Mouse (Mus musculus) erythroid progenitor cell, adult 5-6 weeks (primary cell): ENCODE data around the gene Nutf2-ps1. TPM values are rescaled to one million over a fixed set of nuclear protein-coding genes. Genes with fewer than 3 reads are reported as not detected.

ENCODE experiments used
- ATAC-seq: replicated peaks from 2 replicates; pipeline ENCODE4 v1.8.0; 2016; ENCODE audit warnings: moderate number of reproducible peaks, mild to moderate bottlenecking, moderate TSS enrichment, inconsistent platforms; ENCODE audit not compliant: poor library complexity, low FRiP score, severe bottlenecking
- total RNA-seq, 2 experiments: library from RNA; stranded (forward) in 1 of 2; stranded (reverse) in 1 of 2; fragments of 150-400 nt in 1 of 2; fragments of 186-747, 209-891 nt in 1 of 2; gene quantifications; 2 replicates each; pipeline versions ENCODE4 v1.2.3 to v1.2.4; 2015 to 2017; ENCODE audit warnings: low replicate concordance in 2 of 2

Nutf2-ps1 gene
- total RNA-seq, 2 experiments from 2014 or later = 35.8 to 39.8 TPM

GRCm38 (mm10) chr19:53571501-53572428 lies 17.1 kb downstream of the Nutf2-ps1 start:
- no peak for ATAC-seq

GRCm38 (mm10) chr19:53571056-53571455 lies 17.8 kb downstream of the Nutf2-ps1 start:
- no peak for ATAC-seq

GRCm38 (mm10) chr19:53568553-53568952 lies 20.3 kb downstream of the Nutf2-ps1 start:
- ATAC-seq = no peak

GRCm38 (mm10) chr19:53567864-53568263 lies 21.0 kb downstream of the Nutf2-ps1 start:
- ATAC-seq = no peak

GRCm38 (mm10) chr19:53565565-53566277 lies 23.1 kb downstream of the Nutf2-ps1 start:
- ATAC-seq = no peak

GRCm38 (mm10) chr19:53564174-53564573 lies 24.7 kb downstream of the Nutf2-ps1 start:
- no peak for ATAC-seq

- ATAC-seq = no peak
Measured at GRCm38 (mm10) chr19:53560436-53560835, 28.4 kb downstream of the Nutf2-ps1 start.

GRCm38 (mm10) chr19:53557267-53557936 lies 31.5 kb downstream of the Nutf2-ps1 start:
- ATAC-seq = no peak

- no peak for ATAC-seq
Measured at GRCm38 (mm10) chr19:53556841-53557240, 32.0 kb downstream of the Nutf2-ps1 start.

- ATAC-seq = no peak
Measured at GRCm38 (mm10) chr19:53554981-53555616, 33.8 kb downstream of the Nutf2-ps1 start.

GRCm38 (mm10) chr19:53554402-53554801 lies 34.5 kb downstream of the Nutf2-ps1 start:
- no peak for ATAC-seq

GRCm38 (mm10) chr19:53552795-53553194 lies 36.1 kb downstream of the Nutf2-ps1 start:
- ATAC-seq = no peak

- no peak for ATAC-seq
Measured at GRCm38 (mm10) chr19:53552216-53552786, 36.6 kb downstream of the Nutf2-ps1 start.

- ATAC-seq = no peak
Measured at GRCm38 (mm10) chr19:53550972-53551371, 37.9 kb downstream of the Nutf2-ps1 start.

GRCm38 (mm10) chr19:53547597-53547996 lies 41.3 kb downstream of the Nutf2-ps1 start:
- ATAC-seq = no peak

GRCm38 (mm10) chr19:53544923-53545561 lies 43.8 kb downstream of the Nutf2-ps1 start:
- ATAC-seq = no peak

- ATAC-seq = no peak
Measured at GRCm38 (mm10) chr19:53543602-53544001, 45.3 kb downstream of the Nutf2-ps1 start.

GRCm38 (mm10) chr19:53539296-53539695 lies 49.6 kb downstream of the Nutf2-ps1 start:
- ATAC-seq = no peak

GRCm38 (mm10) chr19:53538796-53539195 lies 50.1 kb downstream of the Nutf2-ps1 start:
- no peak for ATAC-seq
